Mouse (Mus musculus) thymus, adult 2 months (tissue): ENCODE measurements around the gene B2m.

Experiments
- CTCF ChIP-seq: fragments of 200-500 bp; IDR thresholded peaks from 2 replicates; pipeline ENCODE4 v1.5.1; 2012; ENCODE audit warnings: mild to moderate bottlenecking, control low read depth, low read length, moderate library complexity, borderline replicate concordance; ENCODE audit not compliant: control insufficient read depth, poor library complexity, insufficient read depth; ENCODE audit errors: extremely low read depth
- POLR2A ChIP-seq: fragments of 200-500 bp; IDR thresholded peaks from 2 replicates; pipeline ENCODE4 v1.6.1; 2012; ENCODE audit warnings: mild to moderate bottlenecking, low read length, control low read depth, moderate library complexity; ENCODE audit not compliant: control insufficient read depth, poor library complexity, insufficient read depth; ENCODE audit errors: extremely low read depth

DNA sequence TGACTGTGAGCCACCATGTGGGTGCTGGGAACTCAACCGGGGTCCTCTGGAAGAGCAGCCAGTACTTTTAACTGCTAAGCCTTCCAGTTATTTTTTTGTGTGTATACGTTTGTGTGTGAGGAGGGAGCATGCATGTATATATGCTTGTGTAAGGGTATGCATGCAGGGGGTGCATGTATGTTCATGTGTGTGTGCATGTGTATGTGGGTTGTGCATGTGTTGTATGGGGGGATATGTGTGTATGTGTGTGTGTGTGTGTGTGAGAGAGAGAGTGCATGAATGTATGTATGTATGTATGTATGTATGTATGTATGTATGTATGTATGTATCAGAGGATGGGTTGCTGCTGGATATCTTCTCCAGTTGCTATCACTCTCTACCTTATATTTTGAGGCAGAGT is 7.0 kb downstream of the B2m start:
- TF ChIP-seq CTCF (no peak), POLR2A (no peak)
